Mouse (Mus musculus): Measurements from ENCODE around the gene Ppil4. TPM values are rescaled to one million over a fixed set of nuclear protein-coding genes. Genes with fewer than 3 reads are reported as not detected.

Gene Ppil4
- total and polyA plus RNA-seq, 2 experiments from 2014 or later = 13.7 to 24.9 TPM

- Histone ChIP-seq H3K36me3 (replicated peaks; ENCODE audit: control insufficient read depth, insufficient read depth, low read length) (peaks cover 27% of the 10 kb centered on the region), H3K4me3 (ENCODE audit: low read depth, low read length) (no peak overlapping the region), H3K4me2 (ENCODE audit: low read depth, low read length) (no peak overlapping the region), H3K4me1 (ENCODE audit: control insufficient read depth, insufficient read depth) (no peaks in the 10 kb centered on the region), H3K27me3 (ENCODE audit: control insufficient read depth, insufficient read depth, low read length) (no peaks in the 10 kb centered on the region), H3K9me3 (replicated peaks; ENCODE audit: control insufficient read depth, low read length) (no peaks in the 10 kb centered on the region), H3K27ac (ENCODE audit: low read depth) (no peak overlapping the region), H3K9ac (replicated peaks; ENCODE audit: low read depth, low read length) (no peak overlapping the region)
- ATAC-seq (ENCODE audit: insufficient read depth, low read depth) = no peak
- no peak for TF ChIP-seq EP300 (IDR thresholded peaks at IDR 0.05; ENCODE audit: low read depth)
- no peak for TF ChIP-seq CTCF (IDR thresholded peaks at IDR 0.05; ENCODE audit: low read depth)
- DNase-seq (ENCODE audit: low spot score) = no peak
- 91% methylated on average over 4 of the region's 4 CpGs for WGBS
Measured at GRCm38 (mm10) chr10:7825281-7825665, 32.6 kb downstream of the Ppil4 start.

GRCm38 (mm10) chr10:7826106-7826505, 33.4 kb downstream of the Ppil4 start:
- no peak overlapping the region for H3K9ac ChIP-seq (replicated peaks; ENCODE audit: low read depth, low read length)
- no peak overlapping the region for H3K27ac ChIP-seq (ENCODE audit: low read depth)
- no peaks in the 10 kb centered on the region for H3K9me3 ChIP-seq (replicated peaks; ENCODE audit: control insufficient read depth, low read length)
- H3K4me1 ChIP-seq (ENCODE audit: control insufficient read depth, insufficient read depth) = no peaks in the 10 kb centered on the region
- no peak for TF ChIP-seq CTCF (IDR thresholded peaks at IDR 0.05; ENCODE audit: low read depth)
- no peak for TF ChIP-seq EP300 (IDR thresholded peaks at IDR 0.05; ENCODE audit: low read depth)
- no peak overlapping the region for H3K4me2 ChIP-seq (ENCODE audit: low read depth, low read length)
- WGBS = 87% methylated on average over 9 of the region's 9 CpGs
- H3K27me3 ChIP-seq (ENCODE audit: control insufficient read depth, insufficient read depth, low read length) = no peaks in the 10 kb centered on the region
- no peak for DNase-seq (ENCODE audit: low spot score)
- no peak overlapping the region for H3K4me3 ChIP-seq (ENCODE audit: low read depth, low read length)
- no peak for ATAC-seq (ENCODE audit: insufficient read depth, low read depth)
- peaks cover 19% of the 10 kb centered on the region for H3K36me3 ChIP-seq (replicated peaks; ENCODE audit: control insufficient read depth, insufficient read depth, low read length)

GRCm38 (mm10) chr10:7832171-7832676, 39.5 kb downstream of the Ppil4 start, which contains the start of gene Zc3h12d:
TSS of gene Zc3h12d (plus strand) at chr10:7832470.
- 3% methylated on average over 15 of the region's 15 CpGs for WGBS
- TF ChIP-seq CTCF (IDR thresholded peaks at IDR 0.05; ENCODE audit: low read depth) = peak; percentile 13; the same call in 1 of the 2 replicates
- TF ChIP-seq EP300 (IDR thresholded peaks at IDR 0.05; ENCODE audit: low read depth) = no peak

GRCm38 (mm10) chr10:7833377-7834165, 40.9 kb downstream of the Ppil4 start:
- no peak for TF ChIP-seq EP300 (IDR thresholded peaks at IDR 0.05; ENCODE audit: low read depth)
- TF ChIP-seq CTCF (IDR thresholded peaks at IDR 0.05; ENCODE audit: low read depth) = no peak
- no peak for ATAC-seq (ENCODE audit: insufficient read depth, low read depth)

More at GRCm38 (mm10) chr10:7832171-7832676, 39.5 kb downstream of the Ppil4 start, which contains the start of gene Zc3h12d:
- Histone ChIP-seq H3K27ac (ENCODE audit: low read depth) (no peak within 1 kb of the TSS; the same call in 1 of the 2 replicates), H3K4me3 (ENCODE audit: low read depth, low read length) (peak within 1 kb of the TSS; percentile 24), H3K36me3 (replicated peaks; ENCODE audit: control insufficient read depth, insufficient read depth, low read length) (no peaks in the 10 kb centered on the region), H3K4me1 (ENCODE audit: control insufficient read depth, insufficient read depth) (peaks cover 8% of the 10 kb centered on the region), H3K9me3 (replicated peaks; ENCODE audit: control insufficient read depth, low read length) (no peaks in the 10 kb centered on the region), H3K27me3 (ENCODE audit: control insufficient read depth, insufficient read depth, low read length) (no peaks in the 10 kb centered on the region), H3K4me2 (ENCODE audit: low read depth, low read length) (peak within 1 kb of the TSS; percentile 46), H3K9ac (replicated peaks; ENCODE audit: low read depth, low read length) (peak within 1 kb of the TSS; percentile 40; the same call in 1 of the 2 replicates)
- DNase-seq (ENCODE audit: low spot score) (peak; percentile 35), ATAC-seq (ENCODE audit: insufficient read depth, low read depth) (peak; percentile 71)

GRCm38 (mm10) chr10:7834671-7835225, 42.1 kb downstream of the Ppil4 start:
- ATAC-seq (ENCODE audit: insufficient read depth, low read depth) (no peak), DNase-seq (ENCODE audit: low spot score) (no peak)
- Histone ChIP-seq H3K36me3 (replicated peaks; ENCODE audit: control insufficient read depth, insufficient read depth, low read length) (no peaks in the 10 kb centered on the region), H3K4me3 (ENCODE audit: low read depth, low read length) (no peak overlapping the region), H3K9ac (replicated peaks; ENCODE audit: low read depth, low read length) (no peak overlapping the region), H3K4me2 (ENCODE audit: low read depth, low read length) (no peak overlapping the region), H3K9me3 (replicated peaks; ENCODE audit: control insufficient read depth, low read length) (no peaks in the 10 kb centered on the region), H3K4me1 (ENCODE audit: control insufficient read depth, insufficient read depth) (peaks cover 8% of the 10 kb centered on the region), H3K27ac (ENCODE audit: low read depth) (no peak overlapping the region; the same call in 1 of the 2 replicates), H3K27me3 (ENCODE audit: control insufficient read depth, insufficient read depth, low read length) (no peaks in the 10 kb centered on the region)
- WGBS = 59% methylated on average over 10 of the region's 10 CpGs
- TF ChIP-seq CTCF (IDR thresholded peaks at IDR 0.05; ENCODE audit: low read depth) = no peak
- no peak for TF ChIP-seq EP300 (IDR thresholded peaks at IDR 0.05; ENCODE audit: low read depth)

More at GRCm38 (mm10) chr10:7833377-7834165, 40.9 kb downstream of the Ppil4 start:
- no peak for DNase-seq (ENCODE audit: low spot score)
- peaks cover 8% of the 10 kb centered on the region for H3K4me1 ChIP-seq (ENCODE audit: control insufficient read depth, insufficient read depth)
- no peaks in the 10 kb centered on the region for H3K9me3 ChIP-seq (replicated peaks; ENCODE audit: control insufficient read depth, low read length)
- no peaks in the 10 kb centered on the region for H3K27me3 ChIP-seq (ENCODE audit: control insufficient read depth, insufficient read depth, low read length)
- H3K36me3 ChIP-seq (replicated peaks; ENCODE audit: control insufficient read depth, insufficient read depth, low read length) = no peaks in the 10 kb centered on the region
- no peak overlapping the region for H3K9ac ChIP-seq (replicated peaks; ENCODE audit: low read depth, low read length)
- WGBS = 74% methylated on average over 9 of the region's 9 CpGs
- no peak overlapping the region for H3K4me3 ChIP-seq (ENCODE audit: low read depth, low read length)
- no peak overlapping the region for H3K4me2 ChIP-seq (ENCODE audit: low read depth, low read length)
- no peak overlapping the region for H3K27ac ChIP-seq (ENCODE audit: low read depth)

Measured in heart, postnatal 0 days (tissue).